Mouse (Mus musculus) ES-Bruce4 (cell line): ENCODE measurements at regions not wholly inside any gene's neighbourhood (a gene's known extent, or its start where the extent isn't known, plus 50 kb on each side); places are given as distances from the start of the nearest gene placed in this dataset.

Experiments
- CTCF ChIP-seq: IDR thresholded peaks from one replicate; pipeline ENCODE4 v1.8.1; 2011; ENCODE audit warnings: low read depth, low read length
- EP300 ChIP-seq: IDR thresholded peaks from 2 replicates; pipeline ENCODE4 v1.6.1; 2011; ENCODE audit warnings: low read depth, low read length; ENCODE audit not compliant: insufficient read depth
- POLR2A ChIP-seq: IDR thresholded peaks from one replicate; pipeline ENCODE4 v1.8.1; 2011; ENCODE audit warnings: low read length; ENCODE audit not compliant: insufficient read depth

- TF ChIP-seq CTCF (no peak), POLR2A (no peak), EP300 (no peak)
Measured at GRCm38 (mm10) chr12:96594845-96595244, 902.8 kb downstream of the Flrt2 start.
